Mouse (Mus musculus) embryo, embryonic 10.5 days (tissue): ENCODE results near the gene Tnfsf4.

ENCODE experiments used
- DNase-seq: peaks from one replicate; pipeline ENCODE4 v3.0.0-alpha.2; 2015; ENCODE audit warnings: low spot score

The Tnfsf4 gene

GRCm38 (mm10) chr1:161452250-161452649 lies 57.0 kb downstream of the Tnfsf4 start:
- DNase-seq, result no peak

DNA sequence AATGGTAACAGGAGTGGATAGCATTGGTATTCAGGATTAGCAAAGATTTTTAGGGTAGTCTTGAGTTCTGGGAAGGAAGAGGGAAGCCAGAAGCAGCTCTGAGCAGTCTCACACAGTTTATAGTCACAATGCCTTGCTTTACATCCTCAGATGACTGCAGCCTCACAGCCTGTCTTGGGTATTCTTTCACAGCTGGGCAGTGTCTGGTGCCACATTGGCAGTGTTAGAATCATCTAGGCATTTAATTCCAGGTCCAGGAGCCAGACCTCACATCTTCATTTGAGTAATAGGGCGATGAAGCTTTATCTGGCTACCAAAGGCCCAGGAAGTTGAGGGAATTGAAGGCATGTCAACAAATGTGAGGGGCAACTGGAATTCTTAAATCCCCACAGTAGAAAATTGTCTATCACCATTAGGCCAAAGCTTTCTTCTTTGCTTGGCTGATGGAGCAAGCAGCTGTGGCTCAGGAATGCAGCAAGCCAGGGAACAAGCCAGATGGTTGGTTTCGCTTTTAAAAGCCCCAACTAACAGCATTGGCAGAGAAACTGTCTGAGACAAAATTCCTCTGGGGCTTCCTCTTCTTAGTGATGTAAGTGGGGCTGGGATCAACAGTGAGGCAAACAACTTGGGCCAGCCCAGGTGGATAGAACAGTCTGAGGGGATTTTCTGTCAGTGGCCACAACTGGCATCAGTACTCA lies 68.3 kb downstream of the Tnfsf4 start:
- DNase-seq, result peak; percentile 46
